Mouse (Mus musculus): ENCODE data around the gene Unc13c. TPM values are rescaled to one million over a fixed set of nuclear protein-coding genes. Genes with fewer than 3 reads are reported as not detected.

The Unc13c gene
- polyA plus RNA-seq, 1 experiment, result not detected

DNA sequence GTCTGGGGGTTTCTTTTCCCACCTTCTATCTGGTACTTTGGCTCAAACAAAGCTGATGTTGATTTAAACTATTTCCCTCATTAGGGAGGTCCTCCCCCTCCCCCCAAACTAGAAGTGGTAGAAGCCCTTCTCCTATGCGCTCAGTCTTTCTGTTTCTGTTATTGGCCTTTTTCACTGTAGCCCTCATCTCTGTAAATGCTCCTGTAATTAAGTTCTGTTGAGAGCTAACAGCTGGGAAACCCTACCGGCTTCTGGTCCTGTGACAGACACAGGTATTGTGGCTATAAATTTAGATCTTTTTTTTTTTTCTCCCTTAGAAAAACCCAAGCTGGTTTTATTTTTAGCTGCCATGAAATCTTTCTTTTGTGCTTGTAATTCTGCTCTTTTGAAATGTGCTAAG is 536.8 kb downstream of the Unc13c start:
- Histone ChIP-seq H3K36me3 (ENCODE audit: control insufficient read depth) (no peaks in the 10 kb centered on the region), H3K9me3 (ENCODE audit: control insufficient read depth, low read length) (no peaks in the 10 kb centered on the region), H3K27me3 (ENCODE audit: control insufficient read depth) (no peaks in the 10 kb centered on the region), H3K4me3 (replicated peaks) (no peak overlapping the region), H3K4me1 (ENCODE audit: control insufficient read depth) (no peaks in the 10 kb centered on the region)
- TF ChIP-seq GATA1 (IDR thresholded peaks at IDR 0.05; ENCODE audit: low read length) (no peak), TAL1 (IDR thresholded peaks at IDR 0.05; ENCODE audit: low read length) (no peak)

Other genes starting within 250 kb of the Unc13c start
- gene Wdr72, start 141.4 kb upstream of the Unc13c start, polyA plus RNA-seq (2012), result not detected in 2 replicates

Data from erythroblast, embryonic 14.5 days (primary cell).